Mouse (Mus musculus) C2C12 (cell line): Measurements from ENCODE around the gene Rabep2. TPM values are rescaled to one million over a fixed set of nuclear protein-coding genes. Genes with fewer than 3 reads are reported as not detected.
"Not testable (repeated sequence)": the region's sequence is repeated elsewhere in the genome, so short reads cannot be mapped to it uniquely, and the experiment has no call there.

Experiments used
- H3K27me3 ChIP-seq: one replicate; pipeline ENCODE4 v1.6.1; 2011; ENCODE audit not compliant: control insufficient read depth, insufficient read depth, insufficient read length
- H3K36me3 ChIP-seq: one replicate; pipeline ENCODE4 v1.6.1; 2011; ENCODE audit not compliant: control insufficient read depth, insufficient read depth
- H3K4me3 ChIP-seq: one replicate; pipeline ENCODE4 v1.5.1; 2011; ENCODE audit warnings: mild to moderate bottlenecking, control low read depth; ENCODE audit not compliant: poor library complexity, insufficient read depth, severe bottlenecking
- H3K79me2 ChIP-seq: one replicate; pipeline ENCODE4 v1.6.1; 2011; ENCODE audit not compliant: control insufficient read depth, insufficient read depth
- H3K79me3 ChIP-seq: one replicate; pipeline ENCODE4 v1.6.1; 2011; ENCODE audit warnings: low read depth, control low read depth
- H3ac ChIP-seq: one replicate; pipeline ENCODE3; 2011; ENCODE audit warnings: low read depth; ENCODE audit not compliant: control insufficient read depth, insufficient read length
- CEBPB ChIP-seq: IDR thresholded peaks from one replicate; pipeline ENCODE4 v1.6.1; 2011; ENCODE audit warnings: low read depth, mild to moderate bottlenecking, control low read depth, moderate library complexity
- CTCF ChIP-seq: IDR thresholded peaks from one replicate; pipeline ENCODE4 v1.5.1; 2011; ENCODE audit not compliant: control insufficient read depth, insufficient read depth, insufficient read length
- FOSL1 ChIP-seq: IDR thresholded peaks from one replicate; pipeline ENCODE4 v1.8.0; 2011; ENCODE audit warnings: mild to moderate bottlenecking, low read length; ENCODE audit not compliant: poor library complexity, insufficient read depth, severe bottlenecking
- MAX ChIP-seq: IDR thresholded peaks from one replicate; pipeline ENCODE4 v1.6.1; 2011; ENCODE audit warnings: mild to moderate bottlenecking, control low read depth
- MYOD1 ChIP-seq: IDR thresholded peaks from one replicate; pipeline ENCODE4 v1.6.1; 2011; ENCODE audit warnings: low read depth; ENCODE audit not compliant: control insufficient read depth, insufficient read length
- MYOG ChIP-seq: IDR thresholded peaks from one replicate; pipeline ENCODE4 v1.6.1; 2011; ENCODE audit not compliant: control insufficient read depth, insufficient read length; ENCODE audit errors: extremely low read depth
- USF1 ChIP-seq: IDR thresholded peaks from one replicate; pipeline ENCODE4 v1.6.1; 2011; ENCODE audit warnings: low read depth, mild to moderate bottlenecking, control low read depth, moderate library complexity
- long read RNA-seq, 2 experiments: library from polyadenylated mRNA; unstranded; transcript quantifications; one replicate each; pipeline ENCODE4 v2.0.0; 2019 to 2020
- polyA plus RNA-seq: library from polyadenylated mRNA; unstranded; fragments of >200 nt; fragmentation: generic; extraction: Trizol; gene quantifications from one replicate; pipeline ENCODE4 v1.2.1, GENCODE M21; 2012; ENCODE audit warnings: missing spikeins

Rabep2 gene
- 17.5 TPM for polyA plus RNA-seq
- long read RNA-seq, experiment 1, partial matches to known transcripts = 1 of 3 reads
- long read RNA-seq, experiment 1, other reads (novel, unspliced or antisense) = 0 of 3 reads
- long read RNA-seq, experiment 2, transcript Rabep2-205 (3 exons, 742 nt) = major isoform, 8 of 12 reads
- long read RNA-seq, experiment 2, partial matches to known transcripts = 0 of 12 reads
- long read RNA-seq, experiment 2, other reads (novel, unspliced or antisense) = 4 of 12 reads

DNA sequence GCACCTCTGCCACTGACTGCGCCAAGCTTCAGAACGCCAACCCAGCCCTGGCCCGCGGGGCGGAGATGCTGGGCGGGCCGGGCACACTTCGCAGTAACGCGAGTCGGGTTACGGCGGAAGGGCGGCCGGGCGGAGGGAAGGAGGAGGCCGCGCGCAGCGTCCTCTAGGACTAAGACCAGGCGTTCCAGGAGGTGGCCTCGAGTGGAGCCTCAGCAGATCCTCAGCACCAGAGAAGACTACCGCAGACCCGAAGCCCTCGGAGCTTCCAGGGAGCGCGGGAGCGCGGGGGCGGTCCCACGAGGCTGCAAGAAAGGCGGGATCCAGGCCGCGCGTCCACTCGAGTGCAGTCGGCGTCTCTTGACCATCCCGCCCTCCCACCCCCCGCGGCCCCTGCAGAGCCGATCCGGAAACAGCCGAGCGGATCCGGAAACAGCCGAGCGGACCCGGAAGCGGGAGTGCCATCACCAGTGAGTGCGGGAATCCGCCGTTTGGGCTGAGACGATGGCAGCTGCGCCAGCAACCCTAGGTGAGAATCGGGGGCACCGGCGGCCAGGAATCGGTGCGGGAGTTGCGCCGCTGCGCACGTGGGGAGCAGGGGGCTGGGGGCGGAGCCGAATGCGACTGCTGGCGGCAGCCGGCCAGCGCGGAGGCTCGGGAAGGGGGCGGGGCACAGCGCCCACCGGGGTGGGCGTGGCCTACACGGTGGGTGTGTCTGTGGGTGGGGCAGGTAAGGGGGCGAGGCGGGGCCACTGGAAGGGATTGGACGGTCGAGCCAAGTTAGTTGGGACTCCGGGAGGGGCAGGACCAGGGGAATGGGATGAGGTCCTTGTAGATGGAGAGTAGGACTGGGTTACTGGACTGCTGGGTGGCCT lies at the start of gene Rabep2:
Rabep2 (plus strand) TSS at position 129 of the 872 bp plus-strand sequence.
- Histone ChIP-seq H3ac (peak within 1 kb of the TSS; percentile 96), H3K27me3 (no peaks in the 10 kb centered on the region), H3K36me3 (peaks cover 13% of the 10 kb centered on the region), H3K4me3 (peak within 1 kb of the TSS; percentile 37), H3K79me2 (no peaks in the 10 kb centered on the region), H3K79me3 (no peaks in the 10 kb centered on the region)
- TF ChIP-seq MAX (no peak), MYOD1 (no peak), CEBPB (no peak), USF1 (no peak), FOSL1 (no peak), MYOG (no peak), CTCF (no peak)

DNA sequence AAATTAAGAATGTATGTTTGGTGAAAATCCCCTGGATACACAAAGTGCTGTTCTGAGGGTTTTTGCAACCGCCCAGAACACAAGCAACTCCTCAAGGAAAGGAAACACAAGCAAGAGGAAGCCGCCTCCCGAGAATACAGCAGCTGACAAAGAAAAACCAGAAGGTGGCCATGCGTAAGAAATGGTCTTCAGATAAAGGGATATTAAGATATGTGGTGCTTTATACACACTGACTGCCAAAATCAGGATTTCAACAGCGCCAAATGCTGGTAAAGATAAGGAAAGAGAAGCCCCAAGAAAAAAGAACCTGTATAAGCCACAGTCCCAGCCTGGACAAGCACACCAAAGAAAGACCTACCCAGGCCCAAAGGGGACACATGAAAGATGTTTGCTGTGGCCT lies 45.0 kb upstream of the Rabep2 start:
- no peak for TF ChIP-seq CEBPB
- no peak for TF ChIP-seq FOSL1
- TF ChIP-seq MYOG = no peak
- no peak for TF ChIP-seq CTCF
- no peak for TF ChIP-seq USF1
- Histone ChIP-seq H3K79me2 (no peaks in the 10 kb centered on the region), H3K4me3 (no peak overlapping the region), H3ac (no peak overlapping the region), H3K79me3 (no peaks in the 10 kb centered on the region), H3K36me3 (peaks cover 3% of the 10 kb centered on the region), H3K27me3 (no peaks in the 10 kb centered on the region)

DNA sequence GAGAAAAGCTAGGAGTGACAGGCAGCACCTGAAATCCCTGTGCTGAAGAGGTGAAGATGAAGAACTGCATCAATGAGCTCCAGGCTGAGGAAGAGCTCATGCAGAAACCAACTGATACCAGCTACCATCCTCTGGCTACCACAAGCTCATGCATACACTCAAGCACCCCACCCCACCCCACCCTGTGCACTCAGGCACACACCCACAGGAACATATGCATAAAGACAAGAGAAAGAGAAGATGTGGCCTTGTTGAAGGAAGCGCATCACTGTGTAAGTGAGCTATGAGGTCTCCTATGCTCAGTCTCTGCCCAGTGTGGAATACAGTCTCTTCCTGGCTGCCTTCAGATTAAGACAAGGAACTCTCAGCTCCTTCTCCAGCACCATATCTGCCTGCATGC lies 40.4 kb upstream of the Rabep2 start:
- no peaks in the 10 kb centered on the region for H3K79me2 ChIP-seq
- no peaks in the 10 kb centered on the region for H3K79me3 ChIP-seq
- H3ac ChIP-seq = no peak overlapping the region
- H3K27me3 ChIP-seq = no peaks in the 10 kb centered on the region
- H3K4me3 ChIP-seq = no peak overlapping the region
- no peak for TF ChIP-seq USF1
- no peak for TF ChIP-seq FOSL1
- TF ChIP-seq CTCF = no peak
- no peak for TF ChIP-seq MYOG
- no peak for TF ChIP-seq MYOD1
- no peak for TF ChIP-seq MAX
- no peak for TF ChIP-seq CEBPB
- peaks cover 16% of the 10 kb centered on the region for H3K36me3 ChIP-seq

DNA sequence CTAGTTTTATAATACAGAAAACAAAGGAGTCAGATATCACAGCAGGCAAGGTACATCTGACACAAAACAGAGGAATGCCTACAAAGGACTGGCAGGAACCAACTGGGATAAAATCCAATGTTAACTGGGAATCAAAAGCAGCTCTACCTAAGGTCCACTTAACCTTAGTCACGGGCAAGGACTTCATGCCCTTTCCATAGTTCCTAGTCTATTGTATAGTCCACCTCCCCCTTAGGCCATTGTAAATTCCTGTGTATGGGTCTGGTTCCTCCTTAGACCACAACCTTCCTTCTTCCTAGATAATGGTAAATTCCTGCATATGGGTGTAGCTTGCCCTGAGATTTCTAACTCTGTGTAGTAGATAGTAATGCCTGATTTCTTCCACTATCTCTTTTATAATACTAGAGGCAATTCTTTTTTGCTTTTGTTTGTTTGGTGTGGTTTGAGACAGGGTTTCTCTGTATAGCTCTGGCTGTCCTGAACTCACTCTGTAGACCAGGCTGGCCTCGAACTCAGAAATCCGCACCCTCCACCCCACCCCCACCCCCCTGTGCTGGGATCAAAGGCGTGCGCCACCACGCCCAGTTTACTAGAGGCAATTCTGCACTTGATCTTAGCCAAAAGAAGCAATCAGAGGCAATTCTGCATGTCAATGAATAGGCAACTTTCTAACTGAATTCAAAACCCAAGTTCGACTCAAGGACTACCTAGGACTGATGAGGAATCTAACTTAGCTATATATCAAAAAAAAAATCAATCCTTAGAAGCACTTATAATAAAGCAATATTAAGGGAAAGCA lies 36.3 kb upstream of the Rabep2 start:
- H3K79me3 ChIP-seq, H3K27me3 ChIP-seq, H3ac ChIP-seq, H3K79me2 ChIP-seq, H3K4me3 ChIP-seq: not testable (repeated sequence)
- H3K36me3 ChIP-seq = peaks cover 13% of the 10 kb centered on the region

DNA sequence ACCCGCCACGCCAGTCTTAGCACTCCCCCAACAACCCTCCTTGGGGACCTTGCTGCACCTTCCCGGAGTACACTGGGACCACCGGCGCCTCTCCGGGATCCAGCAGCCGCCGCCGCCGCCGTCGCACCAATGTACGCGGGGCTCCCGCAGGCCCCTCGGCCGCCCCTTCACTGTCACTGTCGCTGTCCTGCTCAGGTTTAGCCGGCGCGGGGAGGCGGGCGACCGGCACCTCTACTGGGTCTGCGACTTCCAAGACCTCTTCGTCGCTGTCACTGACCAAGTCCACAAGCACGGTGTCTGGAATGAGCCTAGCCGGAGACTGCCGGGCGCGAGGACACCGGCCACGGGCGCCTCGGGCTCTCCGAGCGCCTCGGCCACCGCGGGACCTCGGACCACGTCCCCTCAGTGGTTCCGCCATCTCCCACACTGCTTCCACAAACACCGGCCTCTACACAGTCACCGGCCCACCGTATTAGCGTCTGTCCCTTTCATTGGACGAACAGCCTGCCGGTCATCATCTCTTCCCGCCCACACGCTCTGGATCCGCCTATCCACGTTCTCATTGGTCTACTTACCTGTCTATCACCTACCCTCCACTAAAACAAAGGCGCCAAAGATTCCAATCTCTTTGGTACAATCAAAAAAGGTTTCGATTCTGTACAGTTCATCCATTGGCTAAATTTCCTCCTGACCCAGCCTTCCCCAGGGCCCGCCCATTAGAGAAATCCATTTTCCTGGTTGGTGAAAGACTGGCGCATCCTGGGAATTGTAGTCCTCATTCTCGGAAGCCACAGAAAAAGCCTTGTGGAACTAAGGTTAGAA lies 32.0 kb upstream of the Rabep2 start, which contains the start of gene Nfatc2ip:
Nfatc2ip (minus strand) TSS at position 440 of the 822 bp plus-strand sequence.
- Histone ChIP-seq H3K79me3 (no peaks in the 10 kb centered on the region), H3K79me2 (peaks cover 5% of the 10 kb centered on the region), H3ac (peak within 1 kb of the TSS; percentile 73), H3K36me3 (no peaks in the 10 kb centered on the region), H3K27me3 (no peaks in the 10 kb centered on the region), H3K4me3 (peak within 1 kb of the TSS; percentile 75)
- TF ChIP-seq FOSL1 (no peak), MAX (no peak), MYOG (no peak), USF1 (no peak), CTCF (no peak), MYOD1 (no peak), CEBPB (no peak)
